Mouse (Mus musculus) lung, adult 18-20 months (tissue): Measurements from ENCODE around the gene Gm21760.
"Not testable (repeated sequence)": the region's sequence is repeated elsewhere in the genome, so short reads cannot be mapped to it uniquely, and the experiment has no call there.

ENCODE experiments used
- DNase-seq, 2 experiments: peaks; one replicate each; pipeline ENCODE4 v3.0.0; 2022; ENCODE audit warnings: mixed read lengths in 2 of 2

Gene Gm21760

GRCm38 (mm10) chrY:80133479-80133878 lies at the start of gene Gm21760:
Gene Gm21760, plus strand, starts transcription at chrY:80133779.
- not testable (repeated sequence) for DNase-seq
